Mouse (Mus musculus): ENCODE measurements around the gene Pts. TPM values are rescaled to one million over a fixed set of nuclear protein-coding genes. Genes with fewer than 3 reads are reported as not detected.

The Pts gene
- polyA plus RNA-seq, 1 experiment = 28.7 TPM

DNA sequence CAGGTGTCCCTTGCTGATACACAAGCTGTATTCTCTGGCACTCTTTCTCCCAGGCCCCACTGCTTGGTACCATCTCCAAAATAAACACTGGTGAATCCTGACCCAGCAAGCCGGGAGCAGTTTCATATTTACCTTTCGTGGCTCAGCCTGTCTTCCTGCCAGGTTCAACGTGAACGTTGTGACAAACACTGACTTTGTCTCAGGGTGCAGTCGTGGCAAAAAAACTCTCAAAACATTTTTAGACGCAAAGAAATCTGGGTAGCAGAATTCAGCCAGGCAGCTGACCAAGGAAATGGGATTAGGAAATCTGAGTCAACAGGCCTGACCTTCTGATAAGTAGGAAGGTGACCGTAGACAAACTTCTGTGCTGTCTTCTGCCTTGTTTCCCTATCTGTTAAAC is 21.0 kb downstream of the Pts start:
- no peak overlapping the region for H3K4me3 ChIP-seq (ENCODE audit: insufficient read depth, low read length)
- TF ChIP-seq POLR2A (IDR thresholded peaks at IDR 0.05; ENCODE audit: low read depth, low read length) = no peak
- no peak for TF ChIP-seq CTCF (IDR thresholded peaks at IDR 0.05; ENCODE audit: borderline replicate concordance, insufficient read depth, low read length)
- no peak overlapping the region for H3K27ac ChIP-seq (ENCODE audit: insufficient read depth, low read length)
- H3K4me1 ChIP-seq (ENCODE audit: control insufficient read depth, insufficient read depth, low read length) = no peaks in the 10 kb centered on the region

DNA sequence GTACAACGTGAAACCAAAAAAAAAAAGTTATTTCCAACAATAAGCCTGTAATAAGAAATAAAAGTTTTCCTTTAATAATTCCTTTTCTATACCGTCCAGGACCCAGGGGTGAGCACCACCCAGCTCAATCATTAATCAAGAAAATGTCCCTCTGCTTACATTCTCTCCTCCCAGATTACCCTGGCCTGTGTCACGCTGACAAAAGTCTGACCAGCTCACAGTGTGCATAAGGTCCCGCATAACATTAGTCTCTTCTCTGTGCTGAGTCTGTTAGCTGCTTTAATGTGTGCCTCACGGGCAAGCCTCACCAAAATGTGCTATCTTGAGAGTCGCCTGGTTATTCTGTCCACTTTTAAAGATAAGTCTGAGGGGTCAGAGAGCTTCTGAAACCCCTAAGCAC is 23.1 kb downstream of the Pts start:
- Histone ChIP-seq H3K4me3 (ENCODE audit: insufficient read depth, low read length) (no peak overlapping the region), H3K27ac (ENCODE audit: insufficient read depth, low read length) (no peak overlapping the region), H3K4me1 (ENCODE audit: control insufficient read depth, insufficient read depth, low read length) (no peaks in the 10 kb centered on the region)
- TF ChIP-seq CTCF (IDR thresholded peaks at IDR 0.05; ENCODE audit: borderline replicate concordance, insufficient read depth, low read length) = no peak
- TF ChIP-seq POLR2A (IDR thresholded peaks at IDR 0.05; ENCODE audit: low read depth, low read length) = no peak

DNA sequence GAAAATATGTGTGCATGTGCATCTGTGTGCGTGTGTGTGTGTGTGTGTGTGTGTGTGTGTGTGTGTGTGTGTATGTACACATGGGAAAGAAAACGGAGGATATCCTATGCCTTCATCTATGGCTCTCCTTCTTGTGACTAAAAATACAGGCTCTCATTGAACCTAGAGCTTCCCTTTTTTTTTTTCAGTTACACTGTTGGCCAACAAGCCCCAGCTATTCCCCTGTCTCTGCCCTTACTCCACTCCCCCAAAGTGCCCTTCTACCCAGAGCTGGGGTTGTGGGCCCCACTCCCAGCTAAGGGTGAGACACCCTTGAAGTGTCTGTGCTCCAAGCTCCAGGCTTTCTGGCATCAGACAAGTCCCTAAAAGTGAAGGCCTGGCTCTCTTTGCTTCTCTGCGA is 25.6 kb downstream of the Pts start:
- no peak overlapping the region for H3K4me3 ChIP-seq (ENCODE audit: insufficient read depth, low read length)
- TF ChIP-seq CTCF (IDR thresholded peaks at IDR 0.05; ENCODE audit: borderline replicate concordance, insufficient read depth, low read length) = no peak
- no peak for TF ChIP-seq POLR2A (IDR thresholded peaks at IDR 0.05; ENCODE audit: low read depth, low read length)
- no peak overlapping the region for H3K27ac ChIP-seq (ENCODE audit: insufficient read depth, low read length)
- H3K4me1 ChIP-seq (ENCODE audit: control insufficient read depth, insufficient read depth, low read length) = no peaks in the 10 kb centered on the region

DNA sequence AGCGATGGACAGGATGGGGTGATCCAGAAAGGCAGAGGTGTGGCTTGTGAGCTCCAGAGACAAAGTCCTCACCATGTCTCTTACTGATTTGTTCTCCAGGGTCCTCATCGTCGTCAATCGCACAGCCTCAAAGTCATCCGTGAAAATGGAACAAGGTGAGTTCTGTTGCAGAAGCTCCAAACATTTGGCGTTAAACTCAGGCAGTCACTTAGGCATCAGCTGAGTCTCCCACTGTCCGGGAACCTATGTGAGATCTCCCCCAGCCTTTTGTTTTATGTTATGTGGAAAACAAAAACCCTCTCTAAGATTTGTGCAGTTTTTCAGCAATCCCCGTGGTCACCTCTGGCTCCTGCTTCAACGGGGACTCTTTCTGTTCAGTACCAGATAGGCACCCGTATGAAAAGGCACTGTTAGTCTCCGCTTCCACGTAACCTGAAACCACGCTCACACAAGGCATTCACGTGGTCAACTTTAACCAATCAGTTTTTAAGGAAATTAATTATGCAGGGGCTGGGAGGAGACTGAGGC is 27.5 kb downstream of the Pts start:
- Histone ChIP-seq H3K4me3 (ENCODE audit: insufficient read depth, low read length) (peak overlapping the region; percentile 2; the same call in 1 of the 2 replicates), H3K4me1 (ENCODE audit: control insufficient read depth, insufficient read depth, low read length) (peaks cover 5% of the 10 kb centered on the region; the same call in 1 of the 2 replicates), H3K27ac (ENCODE audit: insufficient read depth, low read length) (no peak overlapping the region)
- TF ChIP-seq CTCF (IDR thresholded peaks at IDR 0.05; ENCODE audit: borderline replicate concordance, insufficient read depth, low read length) (no peak), POLR2A (IDR thresholded peaks at IDR 0.05; ENCODE audit: low read depth, low read length) (peak; percentile 48)

DNA sequence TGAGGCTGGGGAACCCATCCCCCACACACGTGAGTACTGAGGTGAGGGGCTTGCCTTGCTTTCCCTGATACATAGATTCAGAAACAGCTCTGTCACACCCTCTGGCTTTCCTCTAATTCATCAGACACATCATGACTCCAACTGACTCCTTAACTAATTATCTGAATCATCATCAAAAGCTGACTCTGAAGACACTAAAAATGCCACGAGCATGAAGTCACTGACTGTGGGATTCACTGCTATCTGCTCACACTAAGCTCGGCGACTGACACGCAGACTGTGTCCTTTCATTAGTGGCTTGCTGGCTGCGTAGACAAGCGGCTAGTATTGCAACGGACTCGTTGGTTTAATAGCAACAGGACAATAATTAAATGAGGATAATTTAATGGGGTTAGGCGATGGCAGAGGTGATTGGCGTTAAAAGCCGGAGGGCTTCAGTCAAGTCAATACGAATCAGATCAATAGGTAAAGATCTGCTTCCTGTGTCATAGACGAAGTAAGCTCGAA is 28.0 kb downstream of the Pts start:
- H3K4me3 ChIP-seq (ENCODE audit: insufficient read depth, low read length) = no peak overlapping the region
- H3K27ac ChIP-seq (ENCODE audit: insufficient read depth, low read length) = no peak overlapping the region
- H3K4me1 ChIP-seq (ENCODE audit: control insufficient read depth, insufficient read depth, low read length) = peaks cover 5% of the 10 kb centered on the region; the same call in 1 of the 2 replicates
- no peak for TF ChIP-seq POLR2A (IDR thresholded peaks at IDR 0.05; ENCODE audit: low read depth, low read length)
- no peak for TF ChIP-seq CTCF (IDR thresholded peaks at IDR 0.05; ENCODE audit: borderline replicate concordance, insufficient read depth, low read length)

DNA sequence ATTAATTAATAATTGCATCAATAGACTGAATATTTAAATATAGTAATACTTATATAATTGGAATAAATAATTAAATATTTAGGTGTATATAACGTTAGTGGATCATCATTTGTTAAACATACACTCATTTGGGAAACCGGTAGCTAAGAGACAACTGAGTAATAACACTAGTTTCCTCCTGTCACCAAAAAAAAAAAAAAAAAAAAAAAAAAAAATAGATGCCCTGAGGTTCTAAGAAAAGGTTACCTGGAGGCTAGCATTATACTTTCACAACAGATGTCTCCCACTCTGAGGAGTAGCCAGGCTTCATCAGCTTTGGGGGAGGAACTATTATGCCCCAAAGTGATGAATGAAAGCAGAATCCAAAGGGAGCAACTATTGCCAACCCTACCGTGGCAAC is 28.7 kb downstream of the Pts start:
- Histone ChIP-seq H3K27ac (ENCODE audit: insufficient read depth, low read length) (no peak overlapping the region), H3K4me1 (ENCODE audit: control insufficient read depth, insufficient read depth, low read length) (peaks cover 5% of the 10 kb centered on the region; the same call in 1 of the 2 replicates), H3K4me3 (ENCODE audit: insufficient read depth, low read length) (no peak overlapping the region)
- no peak for TF ChIP-seq POLR2A (IDR thresholded peaks at IDR 0.05; ENCODE audit: low read depth, low read length)
- no peak for TF ChIP-seq CTCF (IDR thresholded peaks at IDR 0.05; ENCODE audit: borderline replicate concordance, insufficient read depth, low read length)

DNA sequence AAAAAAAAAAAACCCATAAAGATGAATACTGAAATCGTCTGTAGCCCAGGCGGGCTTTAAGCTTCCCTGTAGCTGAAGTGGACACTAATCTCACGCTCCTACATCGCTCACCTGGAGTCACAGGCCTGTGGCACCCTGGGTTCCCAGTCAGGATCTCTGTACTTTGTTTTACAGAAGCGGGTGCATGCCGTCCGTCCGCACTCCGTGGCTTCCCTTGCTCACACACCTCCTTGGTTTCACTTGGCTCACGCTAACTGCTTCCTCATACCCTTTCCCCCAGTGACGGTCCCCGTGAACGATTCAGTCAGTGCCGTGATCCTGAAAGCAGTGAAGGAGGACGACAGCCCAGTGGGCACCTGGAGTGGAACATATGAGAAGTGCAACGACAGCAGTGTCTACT is 29.7 kb downstream of the Pts start:
- H3K4me1 ChIP-seq (ENCODE audit: control insufficient read depth, insufficient read depth, low read length) = peaks cover 5% of the 10 kb centered on the region; the same call in 1 of the 2 replicates
- H3K27ac ChIP-seq (ENCODE audit: insufficient read depth, low read length) = no peak overlapping the region
- no peak for TF ChIP-seq POLR2A (IDR thresholded peaks at IDR 0.05; ENCODE audit: low read depth, low read length)
- TF ChIP-seq CTCF (IDR thresholded peaks at IDR 0.05; ENCODE audit: borderline replicate concordance, insufficient read depth, low read length) = no peak
- H3K4me3 ChIP-seq (ENCODE audit: insufficient read depth, low read length) = no peak overlapping the region

DNA sequence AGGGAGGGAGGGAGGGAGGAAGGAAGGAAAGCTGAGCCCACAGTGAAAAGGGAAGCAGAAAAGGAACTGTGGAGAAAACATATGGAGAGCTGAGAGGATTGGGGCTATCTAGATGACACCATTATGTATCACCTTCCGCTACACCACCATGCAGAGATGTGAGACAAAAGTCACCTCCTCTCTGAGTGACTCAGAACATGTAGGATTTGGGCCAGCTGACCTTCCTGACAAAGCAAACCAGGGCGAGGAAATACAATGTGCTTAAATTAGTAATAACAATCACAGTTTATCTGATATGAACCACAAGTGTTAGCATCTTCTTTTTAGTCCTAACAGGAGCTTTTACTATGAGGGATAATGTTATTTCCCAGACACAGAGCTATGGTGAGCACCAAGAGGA is 31.0 kb downstream of the Pts start:
- Histone ChIP-seq H3K27ac (ENCODE audit: insufficient read depth, low read length) (no peak overlapping the region), H3K4me3 (ENCODE audit: insufficient read depth, low read length) (no peak overlapping the region), H3K4me1 (ENCODE audit: control insufficient read depth, insufficient read depth, low read length) (peaks cover 5% of the 10 kb centered on the region; the same call in 1 of the 2 replicates)
- no peak for TF ChIP-seq POLR2A (IDR thresholded peaks at IDR 0.05; ENCODE audit: low read depth, low read length)
- TF ChIP-seq CTCF (IDR thresholded peaks at IDR 0.05; ENCODE audit: borderline replicate concordance, insufficient read depth, low read length) = no peak

DNA sequence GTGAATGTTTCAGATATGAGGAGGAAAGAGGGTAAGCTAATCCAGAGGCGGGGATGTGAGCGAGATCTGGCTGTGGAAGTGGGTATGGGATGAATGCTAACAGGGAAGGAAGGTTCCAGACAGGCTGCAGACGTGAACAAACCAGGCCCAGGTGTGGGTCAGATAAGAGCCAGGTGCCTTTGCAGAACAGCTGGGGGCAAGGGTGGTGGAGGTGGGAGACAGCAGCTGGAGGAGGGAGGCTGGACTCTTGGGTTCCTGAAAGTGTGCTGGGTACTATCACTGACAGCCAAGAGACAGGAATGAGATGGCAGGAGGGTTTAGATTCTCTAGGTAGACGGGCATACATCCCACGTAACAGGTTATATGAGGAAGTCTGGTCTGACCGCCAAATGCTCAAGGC is 31.4 kb downstream of the Pts start:
- Histone ChIP-seq H3K27ac (ENCODE audit: insufficient read depth, low read length) (no peak overlapping the region), H3K4me3 (ENCODE audit: insufficient read depth, low read length) (no peak overlapping the region), H3K4me1 (ENCODE audit: control insufficient read depth, insufficient read depth, low read length) (peaks cover 5% of the 10 kb centered on the region; the same call in 1 of the 2 replicates)
- TF ChIP-seq CTCF (IDR thresholded peaks at IDR 0.05; ENCODE audit: borderline replicate concordance, insufficient read depth, low read length) (no peak), POLR2A (IDR thresholded peaks at IDR 0.05; ENCODE audit: low read depth, low read length) (no peak)

DNA sequence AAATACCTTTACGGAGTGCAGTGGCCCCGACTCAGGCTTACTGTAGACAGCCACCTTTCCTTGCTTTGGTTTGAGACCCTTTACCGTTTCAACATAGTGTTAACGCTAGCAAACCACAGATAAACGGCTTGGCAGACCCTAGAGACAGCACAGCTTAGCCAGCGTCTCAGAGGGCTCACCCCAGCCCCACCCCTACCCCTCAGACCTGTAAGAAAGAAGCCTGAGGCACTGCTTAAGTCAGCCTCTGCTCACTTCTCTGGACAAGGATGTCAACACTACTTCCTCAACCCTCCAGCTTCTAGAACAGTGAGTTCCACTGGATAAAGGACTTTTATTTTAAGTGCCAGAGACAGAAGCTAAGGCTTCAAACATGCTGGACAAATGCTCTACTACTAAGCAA is 32.0 kb downstream of the Pts start:
- TF ChIP-seq POLR2A (IDR thresholded peaks at IDR 0.05; ENCODE audit: low read depth, low read length) = no peak
- no peak for TF ChIP-seq CTCF (IDR thresholded peaks at IDR 0.05; ENCODE audit: borderline replicate concordance, insufficient read depth, low read length)
- no peak overlapping the region for H3K4me3 ChIP-seq (ENCODE audit: insufficient read depth, low read length)
- no peak overlapping the region for H3K27ac ChIP-seq (ENCODE audit: insufficient read depth, low read length)
- peaks cover 5% of the 10 kb centered on the region; the same call in 1 of the 2 replicates for H3K4me1 ChIP-seq (ENCODE audit: control insufficient read depth, insufficient read depth, low read length)

Measured in embryonic fibroblast, embryonic 13.5 days (primary cell).